Mouse (Mus musculus) hindbrain, embryonic 11.5 days (tissue): ENCODE data around the gene Ereg. TPM values are rescaled to one million over a fixed set of nuclear protein-coding genes. Genes with fewer than 3 reads are reported as not detected.

Experiments
- ATAC-seq: fragments of 200-750 bp; cut with Nextera tagmentation; 2 replicates; pipeline ENCODE4 v1.8.0; 2017; ENCODE audit warnings: mild to moderate bottlenecking, moderate TSS enrichment, moderate library complexity; ENCODE audit not compliant: low FRiP score
- DNase-seq: peaks from one replicate; pipeline ENCODE4 v3.0.0-alpha.2; 2015; ENCODE audit warnings: low spot score
- H3K27ac ChIP-seq: fragments of 300-500 bp; sonication (generic); 2 replicates; pipeline ENCODE4 v1.5.1; 2014; ENCODE audit warnings: mild to moderate bottlenecking, low read depth, low read length
- H3K27me3 ChIP-seq: fragments of 300-500 bp; sonication (generic); 2 replicates; pipeline ENCODE4 v1.6.1; 2014; ENCODE audit warnings: mild to moderate bottlenecking, low read length, moderate library complexity, mixed read lengths; ENCODE audit not compliant: control insufficient read depth, insufficient read depth
- H3K36me3 ChIP-seq: fragments of 300-500 bp; sonication (generic); 2 replicates; pipeline ENCODE4 v1.6.1; 2014; ENCODE audit warnings: mild to moderate bottlenecking, low read length, moderate library complexity, mixed read lengths; ENCODE audit not compliant: control insufficient read depth, insufficient read depth
- H3K4me1 ChIP-seq: fragments of 300-500 bp; sonication (generic); replicated peaks from 2 replicates; pipeline ENCODE4 v1.6.1; 2014; ENCODE audit warnings: low read length, mixed read lengths; ENCODE audit not compliant: control insufficient read depth, insufficient read depth
- H3K4me2 ChIP-seq: fragments of 300-500 bp; sonication (generic); replicated peaks from 2 replicates; pipeline ENCODE4 v1.6.1; 2014; ENCODE audit warnings: mild to moderate bottlenecking, low read depth, low read length
- H3K4me3 ChIP-seq: fragments of 300-500 bp; sonication (generic); 2 replicates; pipeline ENCODE4 v1.5.1; 2014; ENCODE audit warnings: low read depth, low read length
- H3K9ac ChIP-seq: fragments of 300-500 bp; sonication (generic); 2 replicates; pipeline ENCODE4 v1.6.1; 2014; ENCODE audit warnings: low read depth, low read length
- H3K9me3 ChIP-seq: fragments of 300-500 bp; sonication (generic); 2 replicates; pipeline ENCODE4 v1.6.1; 2016; ENCODE audit warnings: low read length; ENCODE audit not compliant: control insufficient read depth
- WGBS: fragments of 180-500 bp; shearing (Covaris S2); extraction: QIAGEN DNeasy Blood & Tissue Kit; methylation state at CpG from one replicate; pipeline ENCODE4 v1.1.7; 2014; 5-methylcytosine and 5-hydroxymethylcytosine counted together
- polyA plus RNA-seq: library from polyadenylated mRNA; unstranded; fragments of >200 nt; fragmentation: Nextera tagmentation; extraction: Ambion mirVana; gene quantifications from 2 replicates; pipeline ENCODE4 v1.2.1, GENCODE M21; 2014

Gene Ereg
- polyA plus RNA-seq, 1 experiment from 2014 or later = not detected

GRCm38 (mm10) chr5:91097911-91098614, 23.6 kb downstream of the Ereg start:
- WGBS = 94% methylated on average over 10 of the region's 10 CpGs
- Histone ChIP-seq H3K27me3 (no peaks in the 10 kb centered on the region), H3K4me1 (no peaks in the 10 kb centered on the region), H3K4me3 (no peak overlapping the region), H3K36me3 (no peaks in the 10 kb centered on the region), H3K4me2 (no peak overlapping the region), H3K27ac (no peak overlapping the region), H3K9ac (no peak overlapping the region), H3K9me3 (no peaks in the 10 kb centered on the region)
- no peak for DNase-seq
- ATAC-seq = no peak; the same call in 1 of the 2 replicates

DNA sequence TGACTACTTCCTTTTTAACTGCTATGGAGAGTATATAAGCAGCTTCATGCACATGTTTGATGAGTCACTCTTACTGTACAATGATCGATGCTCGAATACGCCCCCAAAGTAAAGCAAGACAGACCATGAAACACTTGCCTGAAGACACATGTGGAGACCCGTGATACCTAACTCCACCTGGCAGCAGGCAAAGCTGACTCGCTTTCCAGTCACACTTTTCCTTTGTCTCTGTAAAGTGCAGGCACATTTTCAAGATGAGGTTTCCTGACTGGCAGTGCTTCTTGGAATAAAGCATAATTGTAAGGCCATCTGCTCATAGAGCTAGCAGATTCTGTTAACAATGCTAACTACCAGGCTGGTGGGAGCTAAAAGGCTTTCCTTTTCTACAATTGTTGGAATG, 27.3 kb downstream of the Ereg start:
- WGBS = 92% methylated on average over 5 of the region's 5 CpGs
- Histone ChIP-seq H3K4me2 (no peak overlapping the region), H3K9me3 (no peaks in the 10 kb centered on the region), H3K36me3 (no peaks in the 10 kb centered on the region), H3K4me3 (no peak overlapping the region), H3K4me1 (no peaks in the 10 kb centered on the region), H3K27ac (no peak overlapping the region), H3K27me3 (no peaks in the 10 kb centered on the region), H3K9ac (no peak overlapping the region)
- no peak for DNase-seq
- no peak for ATAC-seq

DNA sequence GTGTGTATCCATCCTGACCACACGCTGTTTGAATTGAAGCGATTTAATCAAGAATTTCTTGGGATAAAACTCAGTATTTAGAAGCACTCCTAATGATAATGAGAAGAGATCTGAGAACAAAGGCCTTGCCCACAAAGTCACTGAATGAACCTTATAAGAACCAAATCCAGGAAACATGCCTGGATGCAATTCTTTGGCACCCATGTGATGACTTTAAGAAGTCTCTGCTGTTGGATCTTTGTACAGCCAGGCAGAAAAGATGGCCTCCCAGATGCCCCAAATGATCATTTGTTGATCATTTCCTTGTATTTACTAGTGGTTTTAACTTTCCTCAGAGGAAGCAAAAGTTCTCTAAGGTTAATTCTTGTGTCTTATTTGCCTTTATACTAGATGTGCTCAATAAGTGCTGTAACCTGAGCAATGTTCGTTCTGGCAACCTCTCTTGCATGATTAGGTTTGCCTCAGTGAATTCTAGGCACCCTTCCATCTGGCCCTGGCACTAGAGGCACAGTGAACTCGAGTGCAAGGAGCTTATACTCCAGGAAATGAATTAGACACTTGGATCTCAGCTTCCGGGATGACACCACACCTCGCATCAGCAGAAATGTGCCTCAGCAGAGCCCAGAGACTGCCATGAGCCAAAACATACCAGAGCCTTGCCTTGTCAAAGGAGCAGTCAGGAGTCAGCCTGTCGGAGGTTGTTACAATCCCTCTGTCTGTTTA, 29.7 kb downstream of the Ereg start:
- 87% methylated on average over 7 of the region's 7 CpGs for WGBS
- H3K27me3 ChIP-seq = no peaks in the 10 kb centered on the region
- no peak for ATAC-seq

DNA sequence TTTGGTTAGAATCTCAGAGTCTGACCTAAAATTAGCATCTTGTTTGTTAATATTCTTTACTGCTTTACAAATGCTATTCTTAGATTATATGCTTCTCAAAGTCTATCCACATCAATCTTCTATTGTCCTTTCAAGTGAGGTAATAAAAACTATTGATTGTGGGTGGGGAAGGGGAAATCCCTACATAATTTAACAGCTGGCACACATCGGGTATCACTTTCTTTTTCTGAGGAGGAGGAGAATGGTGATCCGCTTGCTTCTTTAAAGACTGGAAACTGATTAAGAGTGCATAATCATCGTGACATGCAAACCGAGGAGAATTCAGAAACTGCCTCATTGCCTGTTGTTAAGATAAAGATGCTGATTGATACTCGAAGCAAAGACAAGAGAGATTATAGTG, 31.8 kb downstream of the Ereg start:
- Histone ChIP-seq H3K27ac (no peak overlapping the region), H3K36me3 (no peaks in the 10 kb centered on the region), H3K4me2 (no peak overlapping the region), H3K27me3 (no peaks in the 10 kb centered on the region), H3K4me3 (no peak overlapping the region), H3K4me1 (no peaks in the 10 kb centered on the region), H3K9me3 (no peaks in the 10 kb centered on the region), H3K9ac (no peak overlapping the region)
- no peak for ATAC-seq
- no peak for DNase-seq
- WGBS = 80% methylated on average over 5 of the region's 5 CpGs

More for the DNA sequence above, 29.7 kb downstream of the Ereg start:
- DNase-seq = no peak
- Histone ChIP-seq H3K4me2 (no peak overlapping the region), H3K4me1 (no peaks in the 10 kb centered on the region), H3K9ac (no peak overlapping the region), H3K36me3 (no peaks in the 10 kb centered on the region), H3K27ac (no peak overlapping the region), H3K9me3 (no peaks in the 10 kb centered on the region), H3K4me3 (no peak overlapping the region)

DNA sequence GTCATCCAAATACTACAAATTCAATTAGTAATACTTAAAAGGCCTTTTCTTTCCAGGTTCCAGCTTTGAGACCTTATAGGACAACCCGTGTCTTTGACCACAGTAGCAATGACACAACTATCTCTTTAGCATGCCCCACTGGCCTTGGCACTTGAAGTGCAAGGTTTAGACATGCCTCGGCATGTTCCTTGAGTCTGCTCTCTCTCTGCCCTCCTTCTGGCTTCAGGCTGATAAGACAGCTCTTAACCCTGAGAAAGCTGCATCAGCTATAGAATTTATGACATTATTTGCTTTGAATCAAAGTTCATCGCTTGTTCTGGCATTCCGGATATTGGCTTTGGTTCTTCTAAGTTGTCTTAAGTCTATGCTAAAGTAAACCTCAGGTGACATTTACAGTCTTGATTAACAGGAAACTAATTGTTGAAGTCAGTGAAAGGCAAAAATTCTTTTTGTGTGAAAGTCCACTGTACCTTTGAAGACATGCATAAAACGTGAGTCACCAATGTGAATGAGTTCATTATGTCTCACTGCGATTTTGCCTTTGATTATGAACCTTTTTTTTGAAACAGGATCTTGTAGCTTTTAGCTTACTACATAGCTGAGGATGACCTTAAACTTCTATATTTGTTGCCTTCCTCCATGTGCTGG, 35.7 kb downstream of the Ereg start:
- WGBS = 88% methylated on average over 6 of the region's 6 CpGs

GRCm38 (mm10) chr5:91111019-91111418, 36.6 kb downstream of the Ereg start:
- ATAC-seq (no peak), DNase-seq (no peak)
- Histone ChIP-seq H3K4me1 (no peaks in the 10 kb centered on the region), H3K27ac (no peak overlapping the region), H3K9me3 (no peaks in the 10 kb centered on the region), H3K4me3 (no peak overlapping the region), H3K4me2 (no peak overlapping the region), H3K27me3 (no peaks in the 10 kb centered on the region), H3K9ac (no peak overlapping the region), H3K36me3 (no peaks in the 10 kb centered on the region)
- 95% methylated on average over 8 of the region's 8 CpGs for WGBS

More for the DNA sequence above, 35.7 kb downstream of the Ereg start:
- Histone ChIP-seq H3K27ac (no peak overlapping the region), H3K4me1 (no peaks in the 10 kb centered on the region), H3K27me3 (no peaks in the 10 kb centered on the region), H3K4me3 (no peak overlapping the region), H3K36me3 (no peaks in the 10 kb centered on the region), H3K4me2 (no peak overlapping the region), H3K9ac (no peak overlapping the region), H3K9me3 (no peaks in the 10 kb centered on the region)
- ATAC-seq (no peak), DNase-seq (no peak)

DNA sequence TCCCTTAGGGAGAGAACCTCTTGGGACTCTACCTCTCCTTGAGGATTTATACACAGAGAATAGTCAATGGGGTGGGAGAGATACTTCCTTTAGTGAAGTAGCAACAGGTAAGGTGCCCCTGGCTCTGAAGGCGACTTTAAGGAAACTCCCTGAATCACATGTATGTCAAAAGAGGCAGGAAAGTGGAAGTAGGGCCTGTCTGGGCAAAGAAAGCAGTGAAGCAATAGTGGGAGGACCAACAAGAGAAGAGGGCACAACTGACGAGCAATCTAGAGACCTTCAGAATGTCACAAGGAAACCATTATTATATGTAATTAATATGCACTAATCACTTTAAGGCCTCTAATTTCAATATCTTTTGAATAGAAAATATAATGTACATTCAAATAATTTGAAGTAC, 39.5 kb downstream of the Ereg start:
- Histone ChIP-seq H3K4me1 (no peaks in the 10 kb centered on the region), H3K27me3 (no peaks in the 10 kb centered on the region), H3K4me2 (no peak overlapping the region), H3K36me3 (no peaks in the 10 kb centered on the region), H3K4me3 (no peak overlapping the region), H3K9me3 (no peaks in the 10 kb centered on the region), H3K9ac (no peak overlapping the region), H3K27ac (no peak overlapping the region)
- WGBS = 87% methylated on average over 2 of the region's 2 CpGs
- ATAC-seq = no peak
- DNase-seq = no peak

DNA sequence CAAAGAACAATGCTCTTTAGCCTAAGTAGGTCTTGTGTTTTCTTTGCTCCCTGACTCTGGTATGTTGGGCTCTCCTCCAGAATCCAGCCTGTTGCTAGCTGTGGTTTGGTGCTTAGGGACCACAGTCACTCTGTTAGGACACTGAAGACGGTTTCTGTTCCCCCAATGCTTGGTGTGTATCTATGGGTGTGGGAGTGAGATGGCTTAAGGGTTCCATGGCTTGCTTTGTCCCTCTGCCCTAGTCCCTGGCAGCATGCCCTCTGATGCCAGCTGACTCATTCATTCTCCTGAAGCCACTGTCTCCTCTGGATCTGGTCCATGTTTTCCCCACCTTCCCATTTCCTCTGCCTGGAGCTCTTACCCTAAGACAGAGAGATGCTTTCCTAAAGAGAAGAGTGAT, 40.2 kb downstream of the Ereg start:
- H3K27me3 ChIP-seq = no peaks in the 10 kb centered on the region
- 83% methylated on average over 1 of the region's 1 CpGs for WGBS
- H3K9ac ChIP-seq = no peak overlapping the region
- no peaks in the 10 kb centered on the region for H3K4me1 ChIP-seq
- no peak overlapping the region for H3K4me2 ChIP-seq
- no peak overlapping the region for H3K4me3 ChIP-seq
- H3K9me3 ChIP-seq = no peaks in the 10 kb centered on the region
- no peak overlapping the region for H3K27ac ChIP-seq
- no peaks in the 10 kb centered on the region for H3K36me3 ChIP-seq
- ATAC-seq (no peak), DNase-seq (no peak)
